Mouse (Mus musculus) erythroblast, embryonic 14.5 days (primary cell): ENCODE data around the gene Efnb2. TPM values are rescaled to one million over a fixed set of nuclear protein-coding genes. Genes with fewer than 3 reads are reported as not detected.

Experiments used
- H3K27me3 ChIP-seq: 2 replicates; pipeline ENCODE4 v1.6.1; 2012; ENCODE audit warnings: inconsistent platforms; ENCODE audit not compliant: control insufficient read depth
- H3K36me3 ChIP-seq: 2 replicates; pipeline ENCODE4 v1.6.1; 2012; ENCODE audit warnings: mild to moderate bottlenecking, inconsistent platforms; ENCODE audit not compliant: control insufficient read depth
- H3K4me1 ChIP-seq: 2 replicates; pipeline ENCODE4 v1.6.1; 2012; ENCODE audit warnings: inconsistent platforms; ENCODE audit not compliant: control insufficient read depth
- H3K4me3 ChIP-seq: replicated peaks from 2 replicates; pipeline ENCODE3; 2012; ENCODE audit warnings: moderate library complexity, mild to moderate bottlenecking, inconsistent platforms
- H3K9me3 ChIP-seq: 2 replicates; pipeline ENCODE4 v1.6.1; 2012; ENCODE audit warnings: low read length, inconsistent platforms, mixed read lengths; ENCODE audit not compliant: control insufficient read depth
- GATA1 ChIP-seq: IDR thresholded peaks from 2 replicates; pipeline ENCODE4 v1.6.1; 2012; ENCODE audit warnings: low read length, inconsistent platforms, mixed read lengths
- TAL1 ChIP-seq: IDR thresholded peaks from 3 replicates; pipeline ENCODE4 v1.6.1; 2012; ENCODE audit warnings: low read length, inconsistent platforms, mixed read lengths
- polyA plus RNA-seq: library from polyadenylated mRNA; stranded (reverse); fragments of >175 nt; gene quantifications from 2 replicates; pipeline ENCODE4 v1.2.3, GENCODE M21; 2012

Efnb2 gene
- polyA plus RNA-seq, 1 experiment, result 0.01 TPM

DNA sequence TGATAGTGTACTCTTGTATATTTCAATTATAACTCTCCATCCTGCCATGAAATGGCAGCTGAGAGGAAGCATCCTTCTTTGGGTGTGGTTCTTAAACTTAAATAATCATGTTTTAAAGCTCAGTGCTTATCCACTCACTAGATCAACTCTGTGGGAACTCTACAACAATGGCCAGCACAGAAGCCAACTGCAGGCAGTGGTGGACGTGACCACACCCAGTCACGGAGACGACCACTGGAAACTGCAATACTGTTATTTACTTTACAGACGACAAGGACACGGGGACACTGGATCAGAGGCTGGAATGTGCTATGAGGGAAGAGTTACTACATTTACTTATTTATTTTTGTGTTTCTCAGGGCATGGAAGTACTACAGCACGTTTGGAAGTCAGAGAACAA lies 57.2 kb downstream of the Efnb2 start:
- Histone ChIP-seq H3K4me3 (no peak overlapping the region), H3K36me3 (no peaks in the 10 kb centered on the region), H3K9me3 (no peaks in the 10 kb centered on the region)

GRCm38 (mm10) chr8:8602616-8603461 lies 58.2 kb downstream of the Efnb2 start:
- TF ChIP-seq GATA1 (no peak), TAL1 (no peak)
- Histone ChIP-seq H3K9me3 (no peaks in the 10 kb centered on the region), H3K4me3 (no peak overlapping the region), H3K27me3 (no peaks in the 10 kb centered on the region), H3K36me3 (no peaks in the 10 kb centered on the region), H3K4me1 (no peaks in the 10 kb centered on the region)

More for the DNA sequence above, 57.2 kb downstream of the Efnb2 start:
- TF ChIP-seq GATA1, result no peak
- no peaks in the 10 kb centered on the region for H3K27me3 ChIP-seq
- no peaks in the 10 kb centered on the region for H3K4me1 ChIP-seq

DNA sequence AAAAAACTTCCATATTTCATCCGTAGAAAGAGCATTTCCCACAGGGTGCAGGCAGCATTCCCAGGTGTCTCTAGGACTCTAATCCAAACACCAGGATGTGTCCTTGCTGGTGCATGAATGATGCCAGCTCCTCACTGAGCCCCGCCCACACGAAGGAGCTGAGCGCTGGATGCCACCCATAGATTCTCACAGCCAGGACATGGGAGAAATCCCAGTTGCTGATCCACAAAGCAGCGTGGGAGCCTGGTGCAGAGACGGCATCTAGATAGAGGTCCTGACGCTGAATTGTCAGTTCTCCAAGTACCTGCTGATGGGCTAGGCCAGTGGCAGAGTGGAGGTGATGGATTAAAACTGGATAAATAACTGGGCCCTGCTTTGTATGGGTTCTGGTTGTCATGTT lies 61.1 kb downstream of the Efnb2 start:
- no peak for TF ChIP-seq TAL1
- no peak for TF ChIP-seq GATA1
- no peaks in the 10 kb centered on the region for H3K27me3 ChIP-seq

DNA sequence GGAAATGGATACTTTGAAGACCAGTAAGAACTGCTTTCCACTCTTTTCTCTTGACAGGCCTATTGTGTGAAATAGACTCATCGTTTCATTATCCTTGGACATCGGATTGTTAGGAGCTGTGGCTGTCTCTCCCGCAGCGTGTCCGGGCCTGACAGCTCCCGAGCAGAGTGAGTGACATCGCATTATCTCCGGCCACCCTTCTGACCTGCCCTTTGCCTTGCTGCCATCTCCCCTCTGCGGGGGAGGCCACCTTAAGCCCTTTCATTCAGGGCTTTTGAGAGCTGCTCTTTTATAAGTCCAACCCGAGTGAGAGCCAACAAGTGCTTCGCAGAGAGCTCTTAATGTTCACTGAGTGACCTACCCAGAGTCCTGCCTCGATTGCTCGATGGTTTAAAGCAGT lies 63.6 kb downstream of the Efnb2 start:
- no peak for TF ChIP-seq TAL1
- TF ChIP-seq GATA1, result no peak
- no peaks in the 10 kb centered on the region for H3K36me3 ChIP-seq

More for the DNA sequence above, 61.1 kb downstream of the Efnb2 start:
- H3K9me3 ChIP-seq, result no peaks in the 10 kb centered on the region
- H3K36me3 ChIP-seq, result no peaks in the 10 kb centered on the region
- H3K4me3 ChIP-seq, result no peak overlapping the region
- no peaks in the 10 kb centered on the region for H3K4me1 ChIP-seq

GRCm38 (mm10) chr8:8595831-8596611 lies 65.0 kb downstream of the Efnb2 start:
- Histone ChIP-seq H3K36me3 (no peaks in the 10 kb centered on the region), H3K27me3 (no peaks in the 10 kb centered on the region), H3K9me3 (no peaks in the 10 kb centered on the region), H3K4me3 (no peak overlapping the region), H3K4me1 (no peaks in the 10 kb centered on the region)
- no peak for TF ChIP-seq GATA1
- TF ChIP-seq TAL1, result no peak

More for the DNA sequence above, 63.6 kb downstream of the Efnb2 start:
- no peaks in the 10 kb centered on the region for H3K4me1 ChIP-seq
- H3K27me3 ChIP-seq, result no peaks in the 10 kb centered on the region
- no peaks in the 10 kb centered on the region for H3K9me3 ChIP-seq
- no peak overlapping the region for H3K4me3 ChIP-seq

DNA sequence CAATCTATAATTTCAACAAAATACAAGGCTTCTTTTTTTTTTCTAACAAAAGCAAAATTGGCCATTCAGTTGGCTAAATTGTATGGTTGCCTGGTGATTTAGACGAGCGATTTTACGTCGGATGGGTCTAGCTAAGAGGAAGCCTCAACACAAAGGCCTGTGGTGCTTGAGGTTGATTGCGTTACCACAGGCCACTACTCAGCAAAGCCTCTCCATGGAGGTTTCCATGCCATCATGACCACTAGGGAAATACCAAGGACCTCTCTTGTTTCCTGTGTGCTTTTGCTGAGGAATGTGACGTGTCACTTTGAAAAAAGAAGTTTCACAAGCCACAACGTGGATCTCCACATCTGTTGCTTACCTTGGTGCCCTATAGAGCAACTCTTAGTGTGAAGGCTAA lies 67.2 kb downstream of the Efnb2 start:
- no peaks in the 10 kb centered on the region for H3K27me3 ChIP-seq
- no peak overlapping the region for H3K4me3 ChIP-seq
- H3K36me3 ChIP-seq, result no peaks in the 10 kb centered on the region
- H3K9me3 ChIP-seq, result no peaks in the 10 kb centered on the region
- H3K4me1 ChIP-seq, result no peaks in the 10 kb centered on the region
- TF ChIP-seq GATA1 (no peak), TAL1 (no peak)

- H3K9me3 ChIP-seq, result no peaks in the 10 kb centered on the region
- H3K36me3 ChIP-seq, result no peaks in the 10 kb centered on the region
- H3K4me3 ChIP-seq, result no peak overlapping the region
- no peaks in the 10 kb centered on the region for H3K4me1 ChIP-seq
- no peaks in the 10 kb centered on the region for H3K27me3 ChIP-seq
- no peak for TF ChIP-seq TAL1
- no peak for TF ChIP-seq GATA1
Observed at GRCm38 (mm10) chr8:8593371-8593770, 67.7 kb downstream of the Efnb2 start.

DNA sequence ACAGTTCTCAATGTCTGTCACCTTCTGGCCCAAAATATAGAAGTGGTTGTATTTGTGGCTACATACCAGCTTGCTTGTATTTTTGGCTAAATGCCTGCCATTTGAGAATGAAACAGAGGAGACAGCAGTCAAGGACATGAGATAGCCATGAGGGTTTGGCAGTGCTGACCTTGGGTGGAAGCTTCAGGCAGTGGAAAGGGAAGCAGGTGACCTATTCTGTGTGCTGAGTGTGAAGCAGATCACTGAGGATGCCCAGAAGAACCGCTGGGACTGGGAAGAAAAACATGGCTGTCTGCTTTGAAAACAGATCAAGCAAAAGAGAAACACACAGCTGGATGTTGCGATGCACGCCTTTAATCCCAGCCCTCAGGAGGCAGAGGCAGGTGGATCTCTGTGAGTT lies 68.7 kb downstream of the Efnb2 start:
- no peaks in the 10 kb centered on the region for H3K9me3 ChIP-seq

DNA sequence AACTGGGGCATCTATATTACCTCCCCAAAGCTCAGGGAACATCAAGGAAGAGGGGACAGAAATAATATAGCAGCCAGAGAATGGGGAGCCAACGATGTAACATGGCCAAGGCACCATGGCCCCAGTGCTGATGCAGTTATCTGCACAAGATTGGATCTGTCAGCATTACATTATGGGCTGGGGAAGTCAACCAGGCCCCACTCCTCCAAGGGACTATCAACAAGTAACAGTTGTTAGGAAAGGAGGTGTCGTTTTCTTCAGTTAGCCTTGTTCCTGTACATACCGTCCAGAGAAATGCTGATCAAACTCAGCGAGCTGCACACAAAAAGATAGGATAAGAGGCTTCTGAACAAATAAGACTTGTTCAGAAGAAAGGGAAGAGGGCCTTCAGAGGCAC lies 77.1 kb downstream of the Efnb2 start:
- Histone ChIP-seq H3K4me3 (no peak overlapping the region), H3K27me3 (no peaks in the 10 kb centered on the region), H3K9me3 (no peaks in the 10 kb centered on the region), H3K36me3 (no peaks in the 10 kb centered on the region), H3K4me1 (peaks cover 30% of the 10 kb centered on the region)
- TF ChIP-seq GATA1 (no peak), TAL1 (no peak)

More for the DNA sequence above, 68.7 kb downstream of the Efnb2 start:
- Histone ChIP-seq H3K4me1 (no peaks in the 10 kb centered on the region), H3K4me3 (no peak overlapping the region), H3K27me3 (no peaks in the 10 kb centered on the region), H3K36me3 (no peaks in the 10 kb centered on the region)
- TF ChIP-seq TAL1 (no peak), GATA1 (no peak)
